8 mouse cellular contexts compared by ENCODE assay signal in the genomic region with DNA sequence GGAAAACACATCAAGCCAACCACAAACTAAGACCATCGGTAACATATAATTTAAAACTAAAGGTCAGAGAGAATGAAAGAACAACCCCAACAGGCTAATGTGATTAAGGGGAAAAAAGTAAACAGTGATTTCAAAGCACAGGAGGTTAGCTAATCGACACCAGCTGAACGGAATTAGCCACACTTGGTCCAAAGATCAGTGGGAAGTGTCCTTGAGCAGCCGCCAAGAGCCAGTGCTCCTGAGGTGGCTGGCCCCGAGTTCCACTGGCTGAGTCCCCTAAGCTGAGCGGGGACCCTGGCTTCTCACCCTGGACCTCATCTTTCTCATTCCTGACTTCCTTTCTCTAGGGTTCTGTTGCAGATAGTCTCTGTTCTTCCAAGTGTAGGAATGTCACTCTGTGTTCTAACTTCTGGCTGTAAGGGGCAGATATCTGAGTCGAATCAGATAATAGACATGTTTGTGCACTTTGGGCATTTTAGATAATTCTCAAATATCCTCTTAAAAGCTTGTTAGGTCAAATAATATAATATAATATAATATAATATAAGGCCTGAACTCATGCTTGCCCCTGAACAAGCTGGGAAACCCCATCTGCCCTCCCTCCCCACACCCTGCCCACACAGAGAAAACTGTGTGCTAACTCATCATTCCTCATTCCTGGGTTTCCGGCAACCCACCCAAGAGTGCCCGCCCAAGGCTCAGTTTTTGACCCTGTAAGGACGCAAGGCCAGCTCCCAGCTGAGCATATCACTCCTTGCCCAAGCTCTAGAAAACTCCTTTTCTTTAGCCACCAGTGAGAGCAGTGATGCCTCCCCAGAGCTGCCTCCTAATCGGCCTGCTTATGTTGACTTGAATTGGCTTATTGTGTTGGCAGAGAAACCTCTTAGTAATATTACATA.
DNase-seq lines count a peak whose midpoint lies in the region; ATAC-seq and TF ChIP-seq lines count a peak whose summit lies in the region.
"Had no signal": no experiment of that assay in that cellular context is flagged by ENCODE, and none has a peak within 500 bp of the region (broad histone marks: within the 10 kb centered on the region; RNA-seq: fewer than 3 reads in every experiment).

No protein-coding gene starts in this region.

- TF ChIP-seq EP300 in stomach, postnatal 0 days (optimal IDR thresholded peaks at IDR 0.05): no peak

- ATAC-seq in megakaryocyte, adult 5-6 weeks (ENCODE audit: poor library complexity, severe bottlenecking): no peak
- peak; percentile 50 for ATAC-seq in liver, embryonic 11.5 days (replicated peaks; ENCODE audit: low FRiP score)
- ATAC-seq in stomach, postnatal 0 days (ENCODE audit: low FRiP score, low TSS enrichment): peak; percentile 84

- no peak overlapping the region for H3K27ac ChIP-seq in liver, embryonic 11.5 days (ENCODE audit: low read depth, low read length)
- 0 out of 2 replicates have a peak overlapping the region, but pooled peaks have one; percentile 25 for H3K27ac ChIP-seq in stomach, postnatal 0 days (replicated peaks)
- H3K27ac ChIP-seq: neural tube, embryonic 12.5 days had no signal

- intact Hi-C loops in gastrocnemius, postnatal 14 days (cut with DNase I; ENCODE audit: low total_unique reads): no loop called here

- DNase-seq in gastrocnemius, postnatal 14 days: peak; percentile 41
- DNase-seq in liver, embryonic 11.5 days (ENCODE audit: low spot score): no peak
- peak; percentile 65 for DNase-seq in stomach, postnatal 0 days (ENCODE audit: low spot score)
- DNase-seq in thymus, postnatal 14 days: no peak
- no peak for DNase-seq in thymus, postnatal 0 days (ENCODE audit: low spot score)

- no peak overlapping the region for H3K9ac ChIP-seq in liver, embryonic 11.5 days (ENCODE audit: low read depth, low read length)
- no peak overlapping the region for H3K9ac ChIP-seq in stomach, postnatal 0 days (ENCODE audit: low read length)
- H3K9ac ChIP-seq: neural tube, embryonic 12.5 days had no signal

- H3K9me3 ChIP-seq in megakaryocyte, embryonic 14.5 days: no peaks in the 10 kb centered on the region
- no peaks in the 10 kb centered on the region for H3K9me3 ChIP-seq in liver, embryonic 11.5 days (ENCODE audit: control insufficient read depth, low read length)
- no peaks in the 10 kb centered on the region for H3K9me3 ChIP-seq in stomach, postnatal 0 days (ENCODE audit: control insufficient read depth, low read length)
- H3K9me3 ChIP-seq: neural tube, embryonic 12.5 days had no signal

- WGBS in liver, embryonic 11.5 days: 32% methylated on average over 11 of the region's 11 CpGs
- WGBS in stomach, postnatal 0 days: 49% methylated on average over 11 of the region's 11 CpGs

- H3K4me2 ChIP-seq in liver, embryonic 11.5 days: no peak overlapping the region; the same call in 1 of the 2 replicates
- no peak overlapping the region for H3K4me2 ChIP-seq in stomach, postnatal 0 days (replicated peaks; ENCODE audit: low read depth)
- H3K4me2 ChIP-seq: neural tube, embryonic 12.5 days had no signal

- no peaks in the 10 kb centered on the region for H3K36me3 ChIP-seq in megakaryocyte, embryonic 14.5 days (replicated peaks; ENCODE audit: low read length)
- H3K36me3 ChIP-seq in liver, embryonic 11.5 days (ENCODE audit: control insufficient read depth, insufficient read depth, low read length): no peaks in the 10 kb centered on the region
- H3K36me3 ChIP-seq in stomach, postnatal 0 days (ENCODE audit: control insufficient read depth, insufficient read depth, low read length): no peaks in the 10 kb centered on the region
- H3K36me3 ChIP-seq: neural tube, embryonic 12.5 days had no signal

- no peaks in the 10 kb centered on the region for H3K27me3 ChIP-seq in megakaryocyte, embryonic 14.5 days (replicated peaks)
- H3K27me3 ChIP-seq in liver, embryonic 11.5 days (replicated peaks; ENCODE audit: control insufficient read depth, insufficient read depth, low read length): no peaks in the 10 kb centered on the region
- no peaks in the 10 kb centered on the region for H3K27me3 ChIP-seq in stomach, postnatal 0 days (ENCODE audit: control insufficient read depth, insufficient read depth, low read length)
- H3K27me3 ChIP-seq: neural tube, embryonic 12.5 days had no signal

- TF ChIP-seq CTCF in stomach, postnatal 0 days (IDR thresholded peaks at IDR 0.05; ENCODE audit: low read depth): no peak

- H3K4me3 ChIP-seq in megakaryocyte, embryonic 14.5 days (replicated peaks): peak overlapping the region; percentile 28
- H3K4me3 ChIP-seq in liver, embryonic 11.5 days (ENCODE audit: low read depth, low read length): no peak overlapping the region
- no peak overlapping the region for H3K4me3 ChIP-seq in stomach, postnatal 0 days (ENCODE audit: low read depth, low read length)
- H3K4me3 ChIP-seq: neural tube, embryonic 12.5 days had no signal

- peaks cover 82% of the 10 kb centered on the region for H3K4me1 ChIP-seq in megakaryocyte, embryonic 14.5 days
- peaks cover 16% of the 10 kb centered on the region for H3K4me1 ChIP-seq in liver, embryonic 11.5 days (replicated peaks; ENCODE audit: control insufficient read depth, insufficient read depth, low read length)
- H3K4me1 ChIP-seq in stomach, postnatal 0 days (replicated peaks; ENCODE audit: control insufficient read depth, insufficient read depth): no peaks in the 10 kb centered on the region

Comparison
In these comparisons a context has a peak if more than half of its experiments do, and no peak if none do; other contexts are left out.
1. DNase-seq: peak in gastrocnemius, postnatal 14 days (single experiment) and stomach, postnatal 0 days (single experiment); none in liver, embryonic 11.5 days (single experiment), thymus, postnatal 14 days (single experiment) and thymus, postnatal 0 days (single experiment).